In the genomic region with DNA sequence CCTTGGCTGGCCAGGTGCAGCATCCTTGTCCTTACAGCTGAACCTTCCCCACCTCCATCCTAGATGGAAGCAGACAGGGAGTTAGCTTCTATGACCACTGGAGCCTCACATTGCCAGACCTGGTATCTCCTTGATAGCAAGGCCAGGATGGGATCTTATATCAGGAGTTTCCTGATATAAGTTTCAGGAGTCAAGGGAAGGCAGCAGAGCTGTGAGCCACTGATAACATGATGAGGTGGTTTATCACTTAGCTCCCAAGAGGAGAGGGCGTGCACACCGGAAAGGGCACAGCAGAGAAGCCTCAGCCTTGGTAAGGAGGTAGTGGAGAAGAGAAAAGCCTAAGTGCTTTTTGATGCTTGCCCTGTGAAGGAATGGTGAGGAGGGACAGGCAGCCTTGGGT, we compare ENCODE assay signal across 22 mouse cellular contexts.
DNase-seq lines count a peak whose midpoint lies in the region; ATAC-seq and TF ChIP-seq lines count a peak whose summit lies in the region.
"Had no signal": no experiment of that assay in that cellular context is flagged by ENCODE, and none has a peak within 500 bp of the region (broad histone marks: within the 10 kb centered on the region; RNA-seq: fewer than 3 reads in every experiment).

No protein-coding gene starts in this region.

- no peak overlapping the region for H3K4me2 ChIP-seq in heart, embryonic 13.5 days
- peak overlapping the region; percentile 71 for H3K4me2 ChIP-seq in liver, embryonic 13.5 days
- H3K4me2 ChIP-seq: heart, embryonic 15.5 days; midbrain, embryonic 12.5 days; neural tube, embryonic 13.5 days had no signal

- H3K9ac ChIP-seq in heart, embryonic 13.5 days: no peak overlapping the region
- peak overlapping the region; percentile 44; the same call in 1 of the 2 replicates for H3K9ac ChIP-seq in MEL (ENCODE audit: control insufficient read depth, low read depth, low read length, poor library complexity, severe bottlenecking)
- peak overlapping the region; percentile 72 for H3K9ac ChIP-seq in liver, embryonic 13.5 days
- H3K9ac ChIP-seq: heart, embryonic 15.5 days; midbrain, embryonic 12.5 days; neural tube, embryonic 13.5 days had no signal

- H3K27me3 ChIP-seq in heart, embryonic 13.5 days (replicated peaks): no peaks in the 10 kb centered on the region
- H3K27me3 ChIP-seq in MEL (ENCODE audit: control insufficient read depth in 1 of 2, insufficient read depth in 2 of 2, low read length in 2 of 2): no peaks in the 10 kb centered on the region
- peaks cover 6% of the 10 kb centered on the region; the same call in 1 of the 2 replicates for H3K27me3 ChIP-seq in liver, embryonic 13.5 days
- H3K27me3 ChIP-seq: heart, embryonic 15.5 days; midbrain, embryonic 12.5 days; neural tube, embryonic 13.5 days had no signal

- peak overlapping the region; percentile 3; the same call in 1 of the 2 replicates for H3K27ac ChIP-seq in heart, embryonic 13.5 days (replicated peaks)
- H3K27ac ChIP-seq in MEL (ENCODE audit: control insufficient read depth, low read depth, low read length): peak overlapping the region; percentile 79
- H3K27ac ChIP-seq in liver, embryonic 13.5 days: peak overlapping the region; percentile 93
- H3K27ac ChIP-seq: heart, embryonic 15.5 days; kidney, postnatal 0 days; midbrain, embryonic 12.5 days; neural tube, embryonic 13.5 days had no signal

- no peak for TF ChIP-seq CTCF in MEL (IDR thresholded peaks at IDR 0.05 in 2 of 3, conservative IDR thresholded peaks at IDR 0.05 in 1 of 3; ENCODE audit: control insufficient read depth in 1 of 3, insufficient read depth in 1 of 3, low read depth in 2 of 3, low read length in 3 of 3, poor library complexity in 1 of 3, severe bottlenecking in 1 of 3)

- peaks cover 69% of the 10 kb centered on the region for H3K4me1 ChIP-seq in heart, embryonic 13.5 days
- peaks cover 23 to 43% of the 10 kb centered on the region in 2 experiments for H3K4me1 ChIP-seq in MEL (ENCODE audit: control insufficient read depth in 1 of 2, insufficient read depth in 2 of 2, low read length in 2 of 2)
- peaks cover 65% of the 10 kb centered on the region for H3K4me1 ChIP-seq in liver, embryonic 13.5 days (replicated peaks)

- no peak for TF ChIP-seq RAD21 in MEL (IDR thresholded peaks at IDR 0.05; ENCODE audit: low read depth, low read length)

- H3K9me3 ChIP-seq in heart, embryonic 13.5 days: no peaks in the 10 kb centered on the region
- H3K9me3 ChIP-seq in MEL (replicated peaks; ENCODE audit: insufficient read depth, low read length): no peaks in the 10 kb centered on the region
- no peaks in the 10 kb centered on the region for H3K9me3 ChIP-seq in liver, embryonic 13.5 days (replicated peaks)
- H3K9me3 ChIP-seq: heart, embryonic 15.5 days; midbrain, embryonic 12.5 days; neural tube, embryonic 13.5 days had no signal

- DNase-seq in heart, adult 9 months (ENCODE audit: low spot score in 2 of 2): no peak
- DNase-seq in MEL (ENCODE audit: low read depth, low spot score): peak; percentile 85
- peak; percentile 73 for DNase-seq in liver, embryonic 13.5 days
- DNase-seq in frontal cortex, postnatal 10 days (ENCODE audit: low spot score in 2 of 2): no peak
- DNase-seq in adrenal gland, postnatal 10 days: no peak
- DNase-seq in lung, postnatal 14 days: no peak
- DNase-seq: cerebellum, adult 11 months; cerebellum, postnatal 14 days; gastrocnemius, postnatal 10 days; left cerebral cortex, postnatal 4 days; lung, adult 18-20 months; lung, postnatal 36 days; thymus, postnatal 14 days had no signal

- ATAC-seq in heart, embryonic 13.5 days (ENCODE audit: extremely low read depth, insufficient number of reproducible peaks, low FRiP score, low TSS enrichment): no peak
- ATAC-seq in common myeloid progenitor, adult 5-6 weeks (replicated peaks; ENCODE audit: low read depth, poor library complexity, severe bottlenecking): peak; percentile 52
- peak; percentile 97 for ATAC-seq in liver, embryonic 13.5 days (ENCODE audit: low read depth)
- ATAC-seq: forebrain, embryonic 16.5 days; inflammation-experienced regulatory T-cells, adult 6 months had no signal

- H3K4me3 ChIP-seq in heart, embryonic 13.5 days: no peak overlapping the region
- H3K4me3 ChIP-seq in MEL (ENCODE audit: control insufficient read depth in 1 of 2, insufficient read depth in 1 of 2, low read depth in 2 of 2, low read length in 2 of 2): no peak overlapping the region
- H3K4me3 ChIP-seq in liver, embryonic 13.5 days (replicated peaks): peak overlapping the region; percentile 38
- H3K4me3 ChIP-seq: heart, embryonic 15.5 days; layer of hippocampus, adult 2 months; midbrain, embryonic 12.5 days; neural tube, embryonic 13.5 days had no signal

- no peaks in the 10 kb centered on the region for H3K36me3 ChIP-seq in heart, embryonic 13.5 days
- H3K36me3 ChIP-seq in MEL (ENCODE audit: control insufficient read depth in 1 of 2, insufficient read depth in 2 of 2, low read length in 2 of 2): peaks cover 0 to 55% of the 10 kb centered on the region in 2 experiments; a peak in 3 of 4 replicates
- no peaks in the 10 kb centered on the region for H3K36me3 ChIP-seq in liver, embryonic 13.5 days
- H3K36me3 ChIP-seq: heart, embryonic 15.5 days; midbrain, embryonic 12.5 days; neural tube, embryonic 13.5 days had no signal

- WGBS in heart, embryonic 13.5 days: 32% methylated on average over 2 of the region's 2 CpGs
- WGBS in liver, embryonic 13.5 days (ENCODE audit: insufficient replicate concordance): 20% methylated on average over 2 of the region's 2 CpGs

- 0 out of 4 replicates have a peak, but pooled peaks have one; percentile 17 to 21 for TF ChIP-seq POLR2A in MEL (IDR thresholded peaks at IDR 0.05; ENCODE audit: control insufficient read depth in 1 of 2, insufficient read depth in 1 of 2, low read depth in 1 of 2, low read length in 2 of 2, poor library complexity in 1 of 2)

- TF ChIP-seq EP300 in MEL (IDR thresholded peaks at IDR 0.05; ENCODE audit: low read depth in 1 of 2, low read length in 2 of 2): peak; percentile 97

- no peaks in the 10 kb centered on the region for H3K79me2 ChIP-seq in MEL (ENCODE audit: control insufficient read depth, insufficient read depth, low read length, poor library complexity)

TF ChIP-seq in MEL, 35 proteins besides CTCF, POLR2A, EP300 and RAD21:
- peak; percentile 94 for TF ChIP-seq RCOR1 (IDR thresholded peaks at IDR 0.05; ENCODE audit: low read depth, low read length)
- TF ChIP-seq BHLHE40 (IDR thresholded peaks at IDR 0.05; ENCODE audit: borderline replicate concordance, low read depth, low read length): peak; percentile 61
- TF ChIP-seq NELFE (IDR thresholded peaks at IDR 0.05; ENCODE audit: low read depth, low read length): no peak
- no peak for TF ChIP-seq MAX (IDR thresholded peaks at IDR 0.05; ENCODE audit: low read length)
- TF ChIP-seq USF1 (IDR thresholded peaks at IDR 0.05; ENCODE audit: low read depth, low read length): no peak
- no peak for TF ChIP-seq NRF1 (IDR thresholded peaks at IDR 0.05; ENCODE audit: insufficient read depth, low read depth, low read length, poor library complexity, severe bottlenecking)
- no peak for TF ChIP-seq MEF2A (IDR thresholded peaks at IDR 0.05; ENCODE audit: extremely low read depth, insufficient replicate concordance, low read depth, low read length, poor library complexity, severe bottlenecking)
- TF ChIP-seq MXI1 (IDR thresholded peaks at IDR 0.05; ENCODE audit: low read depth, low read length): no peak; the same call in 1 of the 2 replicates
- no peak for TF ChIP-seq MAZ (IDR thresholded peaks at IDR 0.05; ENCODE audit: low read depth, low read length)
- no peak for TF ChIP-seq JUND (IDR thresholded peaks at IDR 0.05; ENCODE audit: low read depth, low read length)
- peak; percentile 99 for TF ChIP-seq TCF12 (IDR thresholded peaks at IDR 0.05; ENCODE audit: low read depth, low read length)
- 0 out of 2 replicates have a peak, but pooled peaks have one; percentile 62 for TF ChIP-seq SIN3A (IDR thresholded peaks at IDR 0.05; ENCODE audit: low read length)
- peak; percentile 98 for TF ChIP-seq GATA1 (IDR thresholded peaks at IDR 0.05; ENCODE audit: low read depth, low read length)
- TF ChIP-seq POLR2AphosphoS5 (IDR thresholded peaks at IDR 0.05; ENCODE audit: borderline replicate concordance, low read depth, low read length): no peak
- TF ChIP-seq ZNF384 (IDR thresholded peaks at IDR 0.05; ENCODE audit: low read depth, low read length): no peak
- TF ChIP-seq CHD1 (IDR thresholded peaks at IDR 0.05; ENCODE audit: low read depth, low read length): no peak
- peak; percentile 77 for TF ChIP-seq ETS1 (IDR thresholded peaks at IDR 0.05; ENCODE audit: low read depth, low read length)
- TF ChIP-seq ZMIZ1 (IDR thresholded peaks at IDR 0.05; ENCODE audit: low read depth, low read length): no peak
- peak; percentile 97 for TF ChIP-seq TAL1 (IDR thresholded peaks at IDR 0.05; ENCODE audit: low read length)
- TF ChIP-seq ELF1 (IDR thresholded peaks at IDR 0.05; ENCODE audit: low read depth, low read length): 0 out of 2 replicates have a peak, but pooled peaks have one; percentile 7
- no peak for TF ChIP-seq UBTF (IDR thresholded peaks at IDR 0.05; ENCODE audit: borderline replicate concordance, insufficient read depth, low read depth, low read length)

Comparison
In these comparisons a context has a peak if more than half of its experiments do, and no peak if none do; other contexts are left out.
1. H3K27ac ChIP-seq: peak in every context shown above with its lines; median percentile 93 in liver, embryonic 13.5 days; 79 in MEL; 3 in heart, embryonic 13.5 days.
2. DNase-seq: peak in MEL (single experiment) and liver, embryonic 13.5 days (single experiment); none in heart, adult 9 months (0 of 2), frontal cortex, postnatal 10 days (0 of 2), adrenal gland, postnatal 10 days (single experiment) and lung, postnatal 14 days (single experiment).